Mouse (Mus musculus) Patski (cell line): ENCODE results near the gene Tiprl. TPM values are rescaled to one million over a fixed set of nuclear protein-coding genes. Genes with fewer than 3 reads are reported as not detected.

ENCODE experiments used
- ATAC-seq: fragments of 100-300 bp; one replicate; pipeline ENCODE4 v1.8.0; 2021
- CTCF ChIA-PET: fragments of 350-600 bp; sonication (Branson Sonifier 250); formaldehyde crosslinking; loops from one replicate; lab custom pipeline; 2022; ENCODE audit warnings: inconsistent platforms; lab: Charles Lee
- POLR2A ChIA-PET: fragments of 350-600 bp; sonication (Branson Sonifier 250); formaldehyde crosslinking; loops from one replicate; lab custom pipeline; 2022; ENCODE audit warnings: antibody characterized with exemption, inconsistent platforms; lab: Charles Lee
- DNase-seq: peaks from one replicate; pipeline ENCODE4 v3.0.0-alpha.2; 2011; ENCODE audit warnings: low read depth, low spot score
- H3K27me3 ChIP-seq: fragments of 371-371 bp; one replicate; pipeline ENCODE4 v1.5.1; 2021
- CTCF ChIP-seq: fragments of 100-300 bp; IDR thresholded peaks from one replicate; pipeline ENCODE4 v1.5.1; 2021
- in situ Hi-C: fragments of 300-500 bp; cut with MboI; formaldehyde crosslinking; loops from 3 replicates; pipeline ENCODE4 v1.11.1; 2018; ENCODE audit warnings: low pct_unique_long_range_greater_than_20kb, mixed read lengths
- polyA plus RNA-seq: library from polyadenylated mRNA; unstranded; gene quantifications from one replicate; pipeline ENCODE4 v1.2.3, GENCODE M21; 2021

The Tiprl gene
- polyA plus RNA-seq, 1 experiment from 2014 or later = 72.6 TPM

DNA sequence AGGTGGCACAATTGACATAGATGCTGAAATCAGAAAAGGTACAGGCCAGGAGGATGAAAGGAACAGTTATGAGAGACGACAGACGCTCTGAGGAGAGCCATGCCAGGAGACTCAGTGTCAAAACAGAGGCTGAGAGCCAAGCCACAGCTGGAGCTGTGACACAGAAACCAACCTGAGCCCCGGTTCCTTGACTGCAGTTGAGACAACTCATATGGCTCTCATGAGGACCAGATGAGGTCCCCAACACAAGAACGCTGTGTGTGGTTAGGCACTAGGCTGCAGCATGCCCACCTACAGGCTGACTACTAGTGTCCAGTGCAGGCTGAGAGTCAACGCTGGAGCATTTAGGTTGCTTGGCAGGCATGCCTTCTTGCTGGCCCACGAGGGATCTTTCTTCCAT, 58.7 kb downstream of the Tiprl start:
- ChIA-PET CTCF (no interaction called here), POLR2A (no interaction called here)
- no peak for TF ChIP-seq CTCF
- in situ Hi-C loops = no loop called here
- H3K27me3 ChIP-seq = no peaks in the 10 kb centered on the region
- DNase-seq (no peak), ATAC-seq (no peak)

DNA sequence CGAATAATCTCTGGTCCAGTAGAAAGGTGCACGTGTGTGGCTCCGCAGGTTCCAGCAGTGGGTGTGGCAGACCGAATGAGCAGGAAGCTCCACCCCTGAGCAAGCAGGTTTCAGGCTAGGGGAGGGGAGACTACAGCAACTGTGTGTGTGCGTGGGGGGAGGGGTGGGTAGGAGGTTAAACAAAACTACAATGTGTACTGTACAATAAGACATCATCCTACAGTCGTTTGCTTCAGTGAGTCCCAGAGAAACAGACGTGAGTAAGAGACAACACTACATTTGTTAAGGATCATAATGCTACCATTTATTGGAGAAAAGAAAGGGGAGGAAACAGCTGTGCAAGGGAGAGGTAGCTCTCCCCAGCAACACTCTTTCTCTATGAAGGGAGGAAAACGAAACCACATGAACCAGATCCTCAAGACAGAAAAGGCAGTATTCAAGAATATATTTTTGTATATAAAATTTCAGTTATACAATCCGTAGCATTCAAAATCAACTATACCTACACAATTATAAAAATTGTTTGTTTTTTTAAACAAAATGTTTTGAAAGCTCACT, 62.7 kb downstream of the Tiprl start:
- no peak for DNase-seq
- POLR2A ChIA-PET = no interaction called here
- CTCF ChIA-PET = no interaction called here
- H3K27me3 ChIP-seq = no peaks in the 10 kb centered on the region
- in situ Hi-C loops = no loop called here
- ATAC-seq = no peak
- TF ChIP-seq CTCF = no peak

DNA sequence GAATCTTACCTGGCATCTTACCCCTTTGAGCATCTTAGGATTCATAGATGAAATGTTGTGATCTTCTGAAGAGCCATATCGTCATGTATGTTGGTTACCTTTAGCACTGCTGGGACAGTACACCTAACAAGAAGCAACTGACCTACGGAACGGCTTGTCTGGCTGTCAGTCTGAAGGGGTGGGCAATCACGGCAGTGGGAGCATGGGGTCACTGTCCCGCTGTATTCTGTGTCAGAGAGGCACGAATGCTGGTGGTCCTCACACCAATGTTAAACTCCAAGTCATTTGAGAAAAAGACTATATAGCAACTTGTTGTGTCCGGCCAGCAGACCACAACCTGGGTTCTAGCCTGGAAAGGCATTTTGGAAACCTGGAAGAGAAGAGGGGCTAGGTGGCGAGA, 65.5 kb downstream of the Tiprl start:
- no peak for DNase-seq
- TF ChIP-seq CTCF = no peak
- H3K27me3 ChIP-seq = peaks cover 12% of the 10 kb centered on the region
- no peak for ATAC-seq
- in situ Hi-C loops = no loop called here
- POLR2A ChIA-PET = no interaction called here
- CTCF ChIA-PET = no interaction called here

DNA sequence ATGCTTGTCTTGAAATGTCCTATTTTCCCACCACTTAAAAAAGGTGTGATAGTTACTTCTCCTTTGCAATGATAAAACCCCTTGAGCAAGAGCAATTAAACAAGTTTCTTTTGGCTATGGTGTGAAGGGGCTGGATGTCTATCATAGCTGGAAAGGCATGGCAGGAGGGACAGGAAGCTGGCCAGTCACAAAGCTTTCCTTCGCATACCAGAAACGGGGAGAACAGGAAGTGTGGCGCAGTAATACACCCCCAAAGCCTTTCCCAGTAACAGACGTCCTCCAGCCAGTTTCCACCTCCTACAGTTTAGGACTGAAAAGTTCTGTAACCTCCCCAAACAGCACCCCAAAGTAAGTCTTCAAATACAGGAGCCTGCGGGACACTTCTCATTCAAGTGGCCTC, 66.6 kb downstream of the Tiprl start:
- H3K27me3 ChIP-seq = peaks cover 22% of the 10 kb centered on the region
- TF ChIP-seq CTCF = no peak
- in situ Hi-C loops = no loop called here
- no peak for DNase-seq
- ChIA-PET POLR2A (no interaction called here), CTCF (no interaction called here)
- ATAC-seq = no peak

DNA sequence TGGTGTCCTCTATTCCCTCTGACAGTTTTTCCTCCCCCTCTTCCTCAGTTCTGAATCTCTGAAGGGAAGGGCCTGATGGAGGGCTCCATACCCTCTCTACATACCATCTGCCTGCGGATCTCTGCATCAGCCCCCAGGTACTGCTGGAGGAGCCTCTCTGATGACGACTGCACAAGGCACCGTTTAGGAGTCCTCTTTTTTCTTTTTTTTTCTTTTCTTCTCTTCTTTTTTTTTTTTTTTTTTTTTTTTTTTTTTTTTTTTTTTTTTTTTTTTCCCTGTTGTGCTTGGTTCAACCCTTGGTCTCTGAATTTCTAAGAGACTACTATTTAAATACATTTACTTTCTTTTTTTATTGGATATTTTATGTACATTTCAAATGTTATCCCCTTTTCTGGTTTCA, 67.3 kb downstream of the Tiprl start:
- ATAC-seq (no peak), DNase-seq (no peak)
- H3K27me3 ChIP-seq = peaks cover 27% of the 10 kb centered on the region
- in situ Hi-C loops = no loop called here
- TF ChIP-seq CTCF = no peak
- CTCF ChIA-PET = no interaction called here
- POLR2A ChIA-PET = no interaction called here

DNA sequence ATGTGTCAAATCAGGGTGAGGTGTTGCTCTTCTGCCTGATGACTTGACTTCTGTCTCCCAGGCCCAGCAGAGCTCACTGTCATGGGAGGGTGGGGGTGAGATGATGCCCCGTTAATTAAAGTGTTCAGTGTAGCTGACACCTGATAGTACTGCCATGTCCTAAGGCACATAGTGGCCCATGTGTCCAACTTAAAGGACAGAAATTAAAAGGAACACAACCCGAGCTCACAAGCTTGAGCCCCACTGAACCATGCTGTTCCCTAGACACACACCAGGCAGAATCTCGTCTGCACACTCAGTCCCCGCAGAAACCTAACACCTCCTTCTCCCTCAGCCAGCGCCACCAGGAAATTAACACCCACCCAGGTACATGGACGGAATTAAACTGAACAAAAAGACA, 71.9 kb downstream of the Tiprl start:
- no peak for ATAC-seq
- POLR2A ChIA-PET = no interaction called here

More for the DNA sequence above, 71.9 kb downstream of the Tiprl start:
- peaks cover 58% of the 10 kb centered on the region for H3K27me3 ChIP-seq
- in situ Hi-C loops = no loop called here
- no peak for TF ChIP-seq CTCF
- DNase-seq = no peak
- CTCF ChIA-PET = no interaction called here

Other genes starting within 250 kb of the Tiprl start
- not detected for gene Tbx19, start 76.2 kb downstream of the Tiprl start, polyA plus RNA-seq
- 44.8 TPM for gene Sft2d2, start 42.6 kb downstream of the Tiprl start, polyA plus RNA-seq
- gene Gpr161, start 58.8 kb upstream of the Tiprl start, polyA plus RNA-seq = 13.5 TPM
- 55.8 TPM for gene Dcaf6, start 223.5 kb upstream of the Tiprl start, polyA plus RNA-seq
- gene Mpc2, start 223.6 kb upstream of the Tiprl start, polyA plus RNA-seq = 187 TPM
- gene Adcy10, start 248.2 kb upstream of the Tiprl start, polyA plus RNA-seq = 0.15 TPM